In genomic region chr6:22379831-22380230, GRCm38 (mm10) we compare ENCODE assay signal across 28 mouse cellular contexts. TPM values are rescaled to one million over a fixed set of nuclear protein-coding genes. Genes with fewer than 3 reads are reported as not detected.
DNase-seq lines count a peak whose midpoint lies in the region; ATAC-seq and TF ChIP-seq lines count a peak whose summit lies in the region.
"Had no signal": no experiment of that assay in that cellular context is flagged by ENCODE, and none has a peak within 500 bp of the region (broad histone marks: within the 10 kb centered on the region; RNA-seq: fewer than 3 reads in every experiment).

No protein-coding gene starts in this region.

- DNase-seq in adrenal gland, postnatal 36 days: no peak
- DNase-seq: cerebellum, adult 11-12 months; cerebellum, adult 9-11 months; gastrocnemius, postnatal 25 days; heart, postnatal 4 days; kidney, adult 18-20 months; kidney, postnatal 4 days; liver, embryonic 13.5 days; lung, adult 2 months; lung, postnatal 36 days; right cerebral cortex, postnatal 25 days; thymus, postnatal 25 days had no signal

- TF ChIP-seq POLR2A in embryonic fibroblast, embryonic 13.5 days (IDR thresholded peaks at IDR 0.05; ENCODE audit: low read depth, low read length): no peak
- no peak for TF ChIP-seq POLR2A in myocyte (IDR thresholded peaks at IDR 0.05; ENCODE audit: insufficient read length, low read depth)

- H3K4me2 ChIP-seq in intestine, embryonic 15.5 days (replicated peaks): no peak overlapping the region
- H3K4me2 ChIP-seq in intestine, postnatal 0 days (replicated peaks; ENCODE audit: low read depth): no peak overlapping the region
- no peak overlapping the region for H3K4me2 ChIP-seq in myocyte (ENCODE audit: low read depth)
- H3K4me2 ChIP-seq in forebrain, embryonic 13.5 days: no peak overlapping the region
- H3K4me2 ChIP-seq: embryonic facial prominence, embryonic 13.5 days; heart, embryonic 15.5 days; hindbrain, embryonic 13.5 days; kidney, embryonic 15.5 days; limb, embryonic 15.5 days; liver, embryonic 13.5 days; midbrain, embryonic 12.5 days had no signal

- H3K79me2 ChIP-seq in C2C12 (ENCODE audit: control insufficient read depth, insufficient read depth) (no peaks in the 10 kb centered on the region), myocyte (ENCODE audit: control insufficient read depth, insufficient read depth) (no peaks in the 10 kb centered on the region)

- H3K9me3 ChIP-seq in intestine, embryonic 15.5 days: no peaks in the 10 kb centered on the region
- H3K9me3 ChIP-seq in intestine, postnatal 0 days (ENCODE audit: control insufficient read depth): no peaks in the 10 kb centered on the region
- no peaks in the 10 kb centered on the region for H3K9me3 ChIP-seq in forebrain, embryonic 13.5 days (replicated peaks)
- H3K9me3 ChIP-seq: embryonic facial prominence, embryonic 13.5 days; heart, embryonic 10.5 days; heart, embryonic 15.5 days; hindbrain, embryonic 13.5 days; kidney, embryonic 15.5 days; limb, embryonic 10.5 days; limb, embryonic 15.5 days; liver, embryonic 13.5 days; midbrain, embryonic 12.5 days had no signal

- H3K4me1 ChIP-seq in intestine, embryonic 15.5 days (replicated peaks): peaks cover 4% of the 10 kb centered on the region; the same call in 1 of the 2 replicates
- no peaks in the 10 kb centered on the region for H3K4me1 ChIP-seq in intestine, postnatal 0 days (replicated peaks; ENCODE audit: control insufficient read depth, insufficient read depth, low read length)
- peaks cover 11% of the 10 kb centered on the region for H3K4me1 ChIP-seq in embryonic fibroblast, embryonic 13.5 days (ENCODE audit: control insufficient read depth, insufficient read depth, low read length)
- no peaks in the 10 kb centered on the region for H3K4me1 ChIP-seq in forebrain, embryonic 13.5 days
- H3K4me1 ChIP-seq: embryonic facial prominence, embryonic 13.5 days; heart, embryonic 10.5 days; heart, embryonic 15.5 days; hindbrain, embryonic 13.5 days; kidney, embryonic 15.5 days; limb, embryonic 10.5 days; limb, embryonic 15.5 days; liver, embryonic 13.5 days; midbrain, embryonic 12.5 days had no signal

- 0 out of 2 replicates have a peak, but pooled peaks have one; percentile 62 for ATAC-seq in intestine, embryonic 15.5 days
- no peak for ATAC-seq in intestine, postnatal 0 days
- ATAC-seq in forebrain, embryonic 13.5 days: no peak
- ATAC-seq: forebrain, embryonic 14.5 days had no signal

- 94% methylated on average over 1 of the region's 1 CpGs for WGBS in intestine, embryonic 15.5 days
- 47% methylated on average over 1 of the region's 1 CpGs for WGBS in intestine, postnatal 0 days
- WGBS in forebrain, embryonic 13.5 days: 100% methylated on average over 1 of the region's 1 CpGs

- H3K79me3 ChIP-seq in C2C12 (ENCODE audit: low read depth): no peaks in the 10 kb centered on the region

- H3K9ac ChIP-seq in intestine, embryonic 15.5 days: no peak overlapping the region
- no peak overlapping the region for H3K9ac ChIP-seq in intestine, postnatal 0 days (ENCODE audit: low read depth, low read length)
- no peak overlapping the region for H3K9ac ChIP-seq in forebrain, embryonic 13.5 days
- H3K9ac ChIP-seq: embryonic facial prominence, embryonic 13.5 days; heart, embryonic 15.5 days; hindbrain, embryonic 13.5 days; kidney, embryonic 15.5 days; limb, embryonic 15.5 days; liver, embryonic 13.5 days; midbrain, embryonic 12.5 days had no signal

- no peaks in the 10 kb centered on the region for H3K36me3 ChIP-seq in intestine, embryonic 15.5 days
- H3K36me3 ChIP-seq in intestine, postnatal 0 days (ENCODE audit: control insufficient read depth, insufficient read depth): no peaks in the 10 kb centered on the region
- H3K36me3 ChIP-seq in C2C12 (ENCODE audit: control insufficient read depth, insufficient read depth) (no peaks in the 10 kb centered on the region), myocyte (ENCODE audit: control insufficient read depth, insufficient read depth) (no peaks in the 10 kb centered on the region)
- H3K36me3 ChIP-seq in forebrain, embryonic 13.5 days (ENCODE audit: poor library complexity, severe bottlenecking): no peaks in the 10 kb centered on the region
- H3K36me3 ChIP-seq: embryonic facial prominence, embryonic 13.5 days; heart, embryonic 10.5 days; heart, embryonic 15.5 days; hindbrain, embryonic 13.5 days; kidney, embryonic 15.5 days; limb, embryonic 10.5 days; limb, embryonic 15.5 days; liver, embryonic 13.5 days; midbrain, embryonic 12.5 days had no signal

- H3K27me3 ChIP-seq in intestine, embryonic 15.5 days (replicated peaks): no peaks in the 10 kb centered on the region
- no peaks in the 10 kb centered on the region for H3K27me3 ChIP-seq in intestine, postnatal 0 days (replicated peaks; ENCODE audit: control insufficient read depth, insufficient read depth, low read length)
- H3K27me3 ChIP-seq in C2C12 (ENCODE audit: control insufficient read depth, insufficient read depth, insufficient read length) (no peaks in the 10 kb centered on the region), myocyte (ENCODE audit: control insufficient read depth, insufficient read depth, insufficient read length) (no peaks in the 10 kb centered on the region)
- H3K27me3 ChIP-seq in forebrain, embryonic 13.5 days: no peaks in the 10 kb centered on the region
- H3K27me3 ChIP-seq: embryonic facial prominence, embryonic 13.5 days; heart, embryonic 15.5 days; hindbrain, embryonic 13.5 days; kidney, embryonic 15.5 days; limb, embryonic 15.5 days; liver, embryonic 13.5 days; midbrain, embryonic 12.5 days had no signal

- H3ac ChIP-seq in C2C12 (ENCODE audit: control insufficient read depth, insufficient read length, low read depth) (no peak overlapping the region), myocyte (ENCODE audit: control insufficient read depth, insufficient read length) (no peak overlapping the region)

- H3K27ac ChIP-seq in intestine, embryonic 15.5 days: no peak overlapping the region
- no peak overlapping the region for H3K27ac ChIP-seq in intestine, postnatal 0 days (ENCODE audit: low read depth, low read length)
- H3K27ac ChIP-seq in embryonic fibroblast, embryonic 13.5 days (ENCODE audit: insufficient read depth, low read length): peak overlapping the region; percentile 24; the same call in 1 of the 2 replicates
- no peak overlapping the region for H3K27ac ChIP-seq in forebrain, embryonic 13.5 days
- H3K27ac ChIP-seq: embryonic facial prominence, embryonic 13.5 days; heart, embryonic 10.5 days; heart, embryonic 15.5 days; hindbrain, embryonic 13.5 days; kidney, embryonic 15.5 days; limb, embryonic 10.5 days; limb, embryonic 15.5 days; liver, embryonic 13.5 days; midbrain, embryonic 12.5 days had no signal

- no peak overlapping the region for H3K4me3 ChIP-seq in intestine, embryonic 15.5 days (replicated peaks)
- H3K4me3 ChIP-seq in intestine, postnatal 0 days (ENCODE audit: low read depth, low read length): no peak overlapping the region
- H3K4me3 ChIP-seq in C2C12 (ENCODE audit: insufficient read depth, poor library complexity, severe bottlenecking) (no peak overlapping the region), myocyte (no peak overlapping the region)
- no peak overlapping the region for H3K4me3 ChIP-seq in embryonic fibroblast, embryonic 13.5 days (ENCODE audit: insufficient read depth, low read length)
- H3K4me3 ChIP-seq in forebrain, embryonic 13.5 days: no peak overlapping the region
- H3K4me3 ChIP-seq: embryonic facial prominence, embryonic 13.5 days; erythroblast, embryonic 14.5 days; heart, embryonic 10.5 days; heart, embryonic 15.5 days; hindbrain, embryonic 13.5 days; kidney, embryonic 15.5 days; limb, embryonic 10.5 days; limb, embryonic 15.5 days; liver, embryonic 13.5 days; midbrain, embryonic 12.5 days had no signal

- no peak for TF ChIP-seq CTCF in intestine, postnatal 0 days (IDR thresholded peaks at IDR 0.05; ENCODE audit: low read depth)
- TF ChIP-seq CTCF in C2C12 (IDR thresholded peaks at IDR 0.05; ENCODE audit: control insufficient read depth, insufficient read depth, insufficient read length): no peak
- no peak for TF ChIP-seq CTCF in embryonic fibroblast, embryonic 13.5 days (IDR thresholded peaks at IDR 0.05; ENCODE audit: borderline replicate concordance, insufficient read depth, low read length)

TF ChIP-seq in C2C12, 6 proteins besides CTCF, POLR2A, EP300 and RAD21:
- TF ChIP-seq CEBPB (IDR thresholded peaks at IDR 0.05; ENCODE audit: low read depth): peak; percentile 72
- no peak for TF ChIP-seq MYOG (IDR thresholded peaks at IDR 0.05; ENCODE audit: control insufficient read depth, extremely low read depth, insufficient read length)

TF ChIP-seq in myocyte, 11 proteins besides CTCF, POLR2A, EP300 and RAD21:
- TF ChIP-seq MAX (IDR thresholded peaks at IDR 0.05; ENCODE audit: low read depth) (no peak), CEBPB (IDR thresholded peaks at IDR 0.05; ENCODE audit: insufficient read depth, poor library complexity, severe bottlenecking) (peak; percentile 44; the same call in 1 of the 2 replicates)
TF ChIP-seq in myocyte: peak in this region for 1.

RNA-seq across cellular contexts. Expression of gene Fam3c, which starts 23.8 kb away (rescaled TPM):
- polyA plus RNA-seq in intestine, embryonic 15.5 days (2015; fragmentation: Nextera tagmentation; extraction: Ambion mirVana): 45.8 and 48.1 TPM in 2 replicates
- polyA plus RNA-seq in intestine, postnatal 0 days (2015; fragmentation: Nextera tagmentation; extraction: Ambion mirVana): 58.7 and 59.9 TPM in 2 replicates
- polyA plus RNA-seq in C2C12 (2012; fragmentation: generic; extraction: Trizol) (19.0 TPM), myocyte (2012; fragmentation: generic; extraction: Trizol) (19.4 TPM)
- 94.7 and 128 TPM in 2 replicates for polyA plus RNA-seq in embryonic fibroblast, embryonic 13.5 days (2011; ENCODE audit: insufficient read length, low read depth, missing spikeins)
- total RNA-seq in adrenal gland, postnatal 36 days (2021): 10 to 100 TPM; 45.8 to 51.6 TPM
- 32.9 and 33.0 TPM in 2 replicates for polyA plus RNA-seq in forebrain, embryonic 13.5 days (2015; fragmentation: Nextera tagmentation; extraction: Ambion mirVana)
